Mouse (Mus musculus) spleen, adult 2 months (tissue): ENCODE measurements at regions not wholly inside any gene's neighbourhood (a gene's known extent, or its start where the extent isn't known, plus 50 kb on each side); places are given as distances from the start of the nearest gene placed in this dataset.

Experiments used
- DNase-seq, 2 experiments: peaks; one replicate each; pipeline versions ENCODE4 v3.0.0 to v3.0.0-alpha.2; 2012 to 2021; ENCODE audit warnings: low spot score in 2 of 2, low read depth in 1 of 2
- H3K27ac ChIP-seq: fragments of 200-500 bp; 2 replicates; pipeline ENCODE4 v1.5.1; 2012; ENCODE audit warnings: low read length, inconsistent platforms; ENCODE audit not compliant: insufficient read depth
- H3K27me3 ChIP-seq: fragments of 200-500 bp; 2 replicates; pipeline ENCODE4 v1.6.1; 2012; ENCODE audit warnings: mild to moderate bottlenecking, moderate library complexity, low read length, inconsistent platforms; ENCODE audit not compliant: control insufficient read depth, insufficient read depth
- H3K36me3 ChIP-seq: fragments of 200-500 bp; 2 replicates; pipeline ENCODE4 v1.6.1; 2012; ENCODE audit warnings: mild to moderate bottlenecking, low read length, inconsistent platforms; ENCODE audit not compliant: control insufficient read depth, insufficient read depth
- H3K4me1 ChIP-seq: fragments of 200-500 bp; 2 replicates; pipeline ENCODE4 v1.6.1; 2011; ENCODE audit warnings: inconsistent platforms; ENCODE audit not compliant: control insufficient read depth, insufficient read depth, insufficient read length
- H3K4me3 ChIP-seq: fragments of 200-500 bp; 2 replicates; pipeline ENCODE4 v1.5.1; 2011; ENCODE audit warnings: mild to moderate bottlenecking, inconsistent platforms; ENCODE audit not compliant: insufficient read depth, insufficient read length; ENCODE audit errors: extremely low read depth
- CTCF ChIP-seq: fragments of 200-500 bp; IDR thresholded peaks from 2 replicates; pipeline ENCODE4 v1.5.1; 2011; ENCODE audit warnings: mild to moderate bottlenecking, inconsistent platforms; ENCODE audit not compliant: insufficient read depth, insufficient read length, insufficient replicate concordance; ENCODE audit errors: extremely low read depth
- POLR2A ChIP-seq: fragments of 200-500 bp; IDR thresholded peaks from 2 replicates; pipeline ENCODE4 v1.6.1; 2011; ENCODE audit warnings: low read depth, low read length, inconsistent platforms
- WGBS: fragments of 180-500 bp; shearing (Covaris S2); methylation state at CpG from one replicate; pipeline ENCODE4 v1.1.7; 2018; 5-methylcytosine and 5-hydroxymethylcytosine counted together

DNA sequence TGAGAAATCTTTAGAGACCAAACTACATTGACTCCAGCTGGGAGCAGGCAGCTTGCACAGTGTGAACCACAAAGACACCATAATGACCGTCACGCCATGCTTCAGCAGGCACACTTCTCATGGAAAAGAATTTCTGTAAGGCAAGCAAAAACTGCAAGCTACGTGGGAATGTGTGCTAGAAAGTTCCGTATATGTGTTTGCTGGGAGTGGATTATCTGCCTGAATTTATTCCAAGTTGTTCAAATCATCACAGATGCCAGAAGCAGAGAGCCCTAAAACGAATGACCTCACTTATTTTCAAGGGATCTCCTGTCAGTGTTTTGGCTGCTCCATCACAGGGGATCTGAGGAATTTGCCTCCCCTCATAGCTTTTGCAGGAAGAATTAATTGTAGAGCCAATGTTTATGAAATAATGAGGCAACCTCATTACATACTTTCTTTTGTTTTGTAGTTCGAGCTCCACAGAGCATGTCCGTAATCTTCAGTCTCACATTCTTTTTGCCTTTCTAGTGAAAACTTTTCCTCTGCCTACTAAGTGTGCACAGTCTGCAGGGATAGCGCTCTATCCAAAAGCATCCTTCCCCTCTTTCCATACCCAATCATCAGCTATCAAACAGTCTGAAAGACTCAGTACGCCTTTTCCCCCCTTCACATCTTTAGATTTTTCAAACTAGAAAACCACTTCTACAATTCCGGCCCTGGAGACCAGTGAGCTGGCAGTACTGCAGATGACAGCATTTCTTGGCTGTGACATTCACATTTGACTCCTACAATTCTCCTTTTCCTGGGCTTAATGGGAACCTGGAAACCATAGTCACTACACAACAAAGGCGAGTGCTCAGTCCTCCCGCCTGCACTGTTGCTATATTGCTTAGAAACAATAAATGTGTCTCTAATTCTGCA, 898.0 kb downstream of the Ttll7 start:
- TF ChIP-seq CTCF (no peak), POLR2A (no peak)
- WGBS: 87% methylated on average over 12 of the region's 12 CpGs

GRCm38 (mm10) chr3:147749442-147749841, 897.3 kb downstream of the Ttll7 start:
- Histone ChIP-seq H3K4me1 (no peaks in the 10 kb centered on the region), H3K27ac (no peak overlapping the region), H3K4me3 (no peak overlapping the region), H3K27me3 (no peaks in the 10 kb centered on the region), H3K36me3 (no peaks in the 10 kb centered on the region)
- no peak for TF ChIP-seq CTCF
- TF ChIP-seq POLR2A: no peak
- WGBS: 88% methylated on average over 5 of the region's 5 CpGs
- no peak for DNase-seq

More for the DNA sequence above, 898.0 kb downstream of the Ttll7 start:
- H3K4me3 ChIP-seq: no peak overlapping the region
- H3K36me3 ChIP-seq: no peaks in the 10 kb centered on the region
- DNase-seq: no peak
- H3K27me3 ChIP-seq: no peaks in the 10 kb centered on the region
- H3K27ac ChIP-seq: no peak overlapping the region
- H3K4me1 ChIP-seq: no peaks in the 10 kb centered on the region

GRCm38 (mm10) chr3:147736673-147737439, 884.7 kb downstream of the Ttll7 start:
- Histone ChIP-seq H3K36me3 (no peaks in the 10 kb centered on the region), H3K4me1 (no peaks in the 10 kb centered on the region), H3K27ac (no peak overlapping the region), H3K27me3 (no peaks in the 10 kb centered on the region), H3K4me3 (no peak overlapping the region)
- no peak for TF ChIP-seq CTCF
- TF ChIP-seq POLR2A: no peak
- WGBS: 85% methylated on average over 6 of the region's 6 CpGs
- no peak for DNase-seq

DNA sequence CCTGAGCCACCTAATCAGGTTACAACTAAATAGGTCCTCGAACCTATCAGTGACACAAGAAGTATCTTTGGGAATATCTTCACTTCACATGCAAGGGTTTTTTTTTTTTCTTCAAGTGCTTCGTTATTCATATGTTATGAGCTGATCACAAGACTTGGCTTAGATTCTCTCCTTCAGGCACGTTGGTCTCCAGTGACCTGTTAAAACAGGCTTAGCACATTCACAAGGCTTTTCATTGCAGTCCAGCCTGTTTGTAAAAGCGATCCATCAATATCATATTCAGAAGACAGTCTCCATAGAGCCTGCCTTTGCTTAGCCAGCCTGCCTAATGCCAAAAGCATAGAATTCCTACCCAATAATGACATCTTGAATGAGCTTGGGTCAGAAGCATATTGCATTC, 864.2 kb downstream of the Ttll7 start:
- Histone ChIP-seq H3K4me3 (no peak overlapping the region), H3K4me1 (no peaks in the 10 kb centered on the region), H3K27me3 (no peaks in the 10 kb centered on the region), H3K27ac (no peak overlapping the region), H3K36me3 (no peaks in the 10 kb centered on the region)
- no peak for TF ChIP-seq POLR2A
- TF ChIP-seq CTCF: no peak
- DNase-seq: no peak
- WGBS: 78% methylated on average over 4 of the region's 4 CpGs

- TF ChIP-seq POLR2A: no peak
- WGBS: 65% methylated on average over 4 of the region's 4 CpGs
- Histone ChIP-seq H3K27ac (no peak overlapping the region), H3K4me3 (no peak overlapping the region), H3K27me3 (no peaks in the 10 kb centered on the region), H3K36me3 (no peaks in the 10 kb centered on the region), H3K4me1 (no peaks in the 10 kb centered on the region)
- DNase-seq: no peak
Observed at GRCm38 (mm10) chr3:147707401-147707801, 855.2 kb downstream of the Ttll7 start.

GRCm38 (mm10) chr3:147683730-147684129, 831.6 kb downstream of the Ttll7 start:
- TF ChIP-seq CTCF (no peak), POLR2A (no peak)
- Histone ChIP-seq H3K4me1 (no peaks in the 10 kb centered on the region), H3K4me3 (no peak overlapping the region), H3K36me3 (no peaks in the 10 kb centered on the region), H3K27ac (no peak overlapping the region), H3K27me3 (no peaks in the 10 kb centered on the region)
- 95% methylated on average over 2 of the region's 2 CpGs for WGBS
- no peak for DNase-seq
